Mouse (Mus musculus): Measurements from ENCODE around the gene Cd6.

The Cd6 gene

DNA sequence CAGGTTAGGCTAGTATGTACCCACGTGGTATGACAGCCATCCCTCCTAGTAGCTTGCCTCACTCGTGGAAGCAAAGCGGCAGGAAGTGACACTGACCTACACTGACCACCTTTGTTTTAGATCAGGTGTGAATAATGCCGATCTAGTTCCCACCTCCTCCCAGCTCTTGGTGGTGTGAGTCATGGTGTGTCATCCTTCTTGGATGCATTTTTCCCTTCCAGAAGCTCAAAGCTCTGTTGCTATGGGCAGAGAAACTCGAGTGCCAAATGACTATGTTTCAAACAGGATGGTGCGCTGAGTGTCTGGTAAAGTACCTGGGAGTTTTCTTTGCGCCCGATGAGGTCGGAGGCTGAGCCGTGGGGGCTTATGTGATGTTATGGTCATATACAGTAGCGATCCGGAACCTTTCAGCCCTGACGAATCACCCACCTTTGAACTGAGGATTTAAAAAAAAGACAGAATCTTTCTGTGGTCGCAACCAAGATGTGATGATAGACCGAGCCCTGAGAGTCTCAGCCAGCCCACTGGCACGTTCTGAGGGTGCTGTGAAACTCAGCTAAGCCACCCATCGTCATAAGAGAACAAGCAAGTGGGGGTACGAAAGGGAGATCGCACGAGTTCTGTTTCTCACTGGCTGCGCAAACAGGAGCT is 66.4 kb downstream of the Cd6 start:
- DNase-seq (ENCODE audit: low spot score), result no peak

- no peak for DNase-seq (ENCODE audit: low spot score)
These were observed 67.4 kb downstream of the Cd6 start for GRCm38 (mm10) chr19:10762468-10762867.

- no peak for DNase-seq (ENCODE audit: low spot score)
These were observed 68.0 kb downstream of the Cd6 start for GRCm38 (mm10) chr19:10761794-10762415.

GRCm38 (mm10) chr19:10759983-10760831 is 69.7 kb downstream of the Cd6 start:
- no peak for DNase-seq (ENCODE audit: low spot score)

DNA sequence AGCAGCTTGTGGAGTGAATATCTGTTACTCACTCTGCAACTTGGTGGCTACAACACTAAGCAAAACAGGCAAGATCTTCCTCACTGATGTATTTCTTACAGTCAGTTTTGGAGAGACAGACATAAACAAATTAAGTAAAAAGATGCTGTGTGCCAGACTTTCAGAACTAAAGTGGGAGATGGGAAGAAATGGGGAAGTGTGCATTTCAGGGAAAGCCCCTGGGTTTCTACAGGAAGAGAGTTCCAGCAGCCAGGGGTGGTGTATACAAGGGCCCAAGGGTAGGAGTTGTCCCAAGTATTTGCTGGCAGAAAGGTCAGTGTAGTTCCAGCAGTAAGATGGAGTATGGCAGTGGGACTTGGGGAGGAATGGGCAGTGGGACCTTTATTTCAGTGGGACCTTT is 70.3 kb downstream of the Cd6 start:
- no peak for DNase-seq (ENCODE audit: low spot score)

GRCm38 (mm10) chr19:10758708-10759107 is 71.2 kb downstream of the Cd6 start:
- DNase-seq (ENCODE audit: low spot score), result peak; percentile 22

- DNase-seq (ENCODE audit: low spot score), result no peak
These were observed 72.3 kb downstream of the Cd6 start for GRCm38 (mm10) chr19:10757526-10757925.

GRCm38 (mm10) chr19:10757125-10757524 is 72.7 kb downstream of the Cd6 start:
- no peak for DNase-seq (ENCODE audit: low spot score)

- no peak for DNase-seq (ENCODE audit: low spot score)
These were observed 77.2 kb downstream of the Cd6 start for GRCm38 (mm10) chr19:10752646-10753045.

DNA sequence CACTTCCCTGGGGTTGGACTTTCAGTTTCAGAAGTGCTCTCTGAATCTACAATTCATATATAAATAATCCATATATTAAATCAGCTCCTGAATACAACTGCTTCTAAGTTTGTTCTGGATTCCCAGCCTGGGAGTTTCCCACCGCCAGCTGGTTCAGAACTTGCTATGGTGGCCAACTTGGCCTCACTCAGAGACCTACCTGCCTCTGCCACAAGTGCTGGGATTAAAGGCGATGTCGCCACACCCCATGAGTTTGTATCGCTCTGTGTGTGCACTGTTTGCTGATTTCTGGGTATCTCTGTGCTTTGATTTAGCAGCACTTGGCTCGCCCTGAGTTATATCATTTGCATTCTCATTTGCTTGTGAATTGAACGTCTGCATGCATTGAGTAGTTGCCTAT is 77.8 kb downstream of the Cd6 start:
- no peak for DNase-seq (ENCODE audit: low spot score)

DNA sequence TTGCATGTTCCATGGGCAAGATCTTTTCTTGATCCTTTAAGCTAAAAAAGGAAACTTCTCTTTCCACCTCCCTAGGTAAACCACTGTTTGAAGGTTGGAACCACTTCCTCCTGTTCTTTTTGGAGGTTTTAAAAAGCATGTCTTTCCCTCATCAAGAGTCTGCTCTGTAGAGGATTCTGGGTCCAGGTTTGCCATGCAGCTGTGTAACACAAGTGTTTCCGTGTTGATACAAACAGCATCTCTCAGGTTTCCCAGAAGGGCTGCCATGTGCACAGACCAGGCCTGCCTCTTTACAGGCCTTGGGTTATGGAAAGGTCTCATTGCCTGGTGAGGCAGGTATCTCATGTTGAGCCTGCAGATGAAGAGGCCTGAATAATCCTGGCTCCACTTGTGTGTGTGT is 78.3 kb downstream of the Cd6 start:
- no peak for DNase-seq (ENCODE audit: low spot score)

- no peak for DNase-seq (ENCODE audit: low spot score)
These were observed 79.7 kb downstream of the Cd6 start for GRCm38 (mm10) chr19:10750161-10750560.

- no peak for DNase-seq (ENCODE audit: low spot score)
These were observed 80.6 kb downstream of the Cd6 start for GRCm38 (mm10) chr19:10749295-10749694.

DNA sequence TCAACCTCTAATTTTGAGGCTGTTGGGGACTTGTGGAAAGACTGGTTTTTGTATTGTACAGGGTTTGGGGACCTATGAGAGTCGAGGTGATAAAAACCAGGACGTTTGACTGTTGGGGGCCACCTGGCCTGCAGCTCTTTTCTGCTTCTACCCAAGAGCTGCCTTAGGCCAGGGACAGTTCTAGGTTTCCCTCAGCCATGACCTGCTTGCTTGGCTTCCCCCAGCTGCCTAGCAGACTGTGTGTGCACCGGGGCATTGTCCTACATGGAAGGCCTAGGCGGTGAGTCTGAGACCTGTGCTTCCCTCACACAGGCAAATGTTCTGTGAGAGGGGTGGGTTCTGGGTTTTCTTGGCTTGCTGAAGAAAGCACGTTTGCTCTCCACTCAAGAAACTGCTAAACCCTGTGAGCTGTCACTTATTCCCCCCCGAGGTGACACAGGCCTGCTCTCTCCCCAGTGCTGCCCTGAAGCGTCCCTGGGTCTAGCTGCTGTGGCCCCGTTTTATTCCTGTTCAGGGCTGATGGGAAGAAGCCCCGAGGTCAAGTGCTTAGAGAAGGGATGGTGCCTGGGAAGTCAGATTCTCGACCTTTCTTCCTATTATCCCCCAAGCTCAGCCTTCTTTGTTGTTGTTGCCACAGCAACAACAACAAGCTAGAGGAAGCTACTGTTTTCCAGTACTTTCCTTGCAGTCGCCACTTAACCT is 81.3 kb downstream of the Cd6 start:
- DNase-seq (ENCODE audit: low spot score), result no peak

DNA sequence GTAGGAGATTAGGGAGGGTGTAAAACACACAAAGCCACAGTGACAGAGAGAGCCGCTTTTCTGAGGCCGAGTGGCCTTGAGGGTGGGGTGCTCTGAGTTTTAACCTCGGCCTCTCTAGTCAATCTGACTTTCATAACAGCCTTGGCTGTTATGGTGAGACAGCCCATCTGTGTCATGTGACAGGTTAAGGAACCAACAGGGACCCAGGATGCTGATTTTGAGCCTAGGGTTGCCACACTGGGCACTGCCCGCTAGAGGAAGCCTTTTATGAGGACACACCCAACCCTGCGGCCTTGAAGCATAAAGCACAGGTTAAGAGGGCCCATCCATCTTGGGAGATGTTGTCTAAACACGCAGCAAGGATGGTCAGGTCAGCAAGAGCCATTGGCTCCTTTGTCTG is 82.1 kb downstream of the Cd6 start:
- DNase-seq (ENCODE audit: low spot score), result no peak

- no peak for DNase-seq (ENCODE audit: low spot score)
These were observed 82.7 kb downstream of the Cd6 start for GRCm38 (mm10) chr19:10747182-10747581.

- no peak for DNase-seq (ENCODE audit: low spot score)
These were observed 87.3 kb downstream of the Cd6 start for GRCm38 (mm10) chr19:10742565-10742964.

DNA sequence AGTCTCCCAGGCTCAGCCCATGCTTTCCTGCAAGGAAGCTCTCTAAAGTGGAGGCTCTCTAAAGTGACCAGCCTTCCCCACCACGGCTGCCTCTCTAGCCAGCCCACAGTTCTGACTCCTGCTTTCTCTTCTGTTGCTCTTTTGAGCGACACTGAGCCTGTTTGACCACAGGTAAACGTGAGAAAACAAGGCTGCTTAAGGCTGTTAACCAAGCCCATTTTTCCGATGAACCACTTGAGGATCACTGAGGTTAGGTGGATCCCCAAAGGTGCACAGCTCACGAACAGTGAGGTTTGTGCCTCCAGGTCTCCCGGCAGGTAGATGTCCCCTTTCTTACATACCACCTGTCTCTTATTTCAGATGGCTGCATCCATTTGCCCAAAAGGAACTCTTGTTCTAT is 87.7 kb downstream of the Cd6 start:
- no peak for DNase-seq (ENCODE audit: low spot score)

- no peak for DNase-seq (ENCODE audit: low spot score)
These were observed 89.0 kb downstream of the Cd6 start for GRCm38 (mm10) chr19:10740641-10741440.

DNA sequence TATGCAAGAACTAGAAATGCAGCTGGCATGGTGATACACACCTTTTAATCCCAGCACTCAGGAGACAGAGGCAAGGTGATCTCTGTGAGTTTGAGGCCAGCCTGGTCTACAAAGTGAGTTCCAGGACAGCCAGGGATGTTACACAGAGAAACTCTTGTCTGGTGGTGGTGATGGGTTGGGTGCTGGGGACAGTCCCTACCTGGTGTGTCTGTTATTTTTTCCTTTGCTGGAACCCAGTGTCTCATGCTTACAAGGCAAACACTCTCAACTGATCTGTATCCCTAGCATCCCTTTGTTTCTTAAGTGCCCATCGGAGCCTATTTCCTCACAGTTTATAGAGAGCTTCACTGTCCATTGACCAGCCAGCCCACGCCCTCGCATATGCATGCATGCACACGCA is 89.9 kb downstream of the Cd6 start:
- DNase-seq (ENCODE audit: low spot score), result no peak
